Mouse (Mus musculus) adrenal gland, adult 10 weeks (tissue): ENCODE data around the gene Olfr1501. TPM values are rescaled to one million over a fixed set of nuclear protein-coding genes. Genes with fewer than 3 reads are reported as not detected.

Experiments
- polyA plus RNA-seq: library from polyadenylated mRNA; stranded (reverse); fragments of 350-450 nt; fragmentation: Illumina TruSeq; extraction: RNeasy Lipid Tissue Mini Kit (QIAGEN cat#74804); gene quantifications from one replicate; pipeline ENCODE4 v1.2.3, GENCODE M21; 2014; ENCODE audit warnings: low read depth, low replicate concordance

Olfr1501 gene
- not detected for polyA plus RNA-seq

GRCm38 (mm10) chr19:13850592-13850991, at the start of gene Olfr1501:
Gene Olfr1501 (minus strand): TSS chr19:13850692.

GRCm38 (mm10) chr19:13897828-13898227, 47.3 kb upstream of the Olfr1501 start, which contains the start of gene Olfr1504:
Gene Olfr1504 (minus strand): TSS chr19:13897928.

GRCm38 (mm10) chr19:13861495-13861894, 11.0 kb upstream of the Olfr1501 start, which contains the start of gene Olfr1502:
Gene Olfr1502 (plus strand): TSS chr19:13861795.

GRCm38 (mm10) chr19:13830388-13830787, 20.1 kb downstream of the Olfr1501 start, which contains the start of gene Olfr1500:
Gene Olfr1500 (minus strand): TSS chr19:13830488.

GRCm38 (mm10) chr19:13819347-13819746, 31.1 kb downstream of the Olfr1501 start, which contains the start of gene Olfr1499:
Gene Olfr1499 (minus strand): TSS chr19:13819447.

GRCm38 (mm10) chr19:13798102-13798501, 52.4 kb downstream of the Olfr1501 start, which contains the start of gene Olfr1497:
Gene Olfr1497 (minus strand): TSS chr19:13798202.

Other genes with a start within 250 kb of the Olfr1501 start
- gene Olfr1487, start 233.3 kb downstream of the Olfr1501 start, polyA plus RNA-seq, result not detected
- not detected for gene Olfr1489, start 219.1 kb downstream of the Olfr1501 start, polyA plus RNA-seq
- gene Olfr1490, start 199.6 kb downstream of the Olfr1501 start, polyA plus RNA-seq, result not detected
- gene Olfr1491, start 153.4 kb downstream of the Olfr1501 start, polyA plus RNA-seq, result not detected
- gene Olfr1493-ps1, start 127.4 kb downstream of the Olfr1501 start, polyA plus RNA-seq, result not detected
- gene Olfr1494, start 111.0 kb downstream of the Olfr1501 start, polyA plus RNA-seq, result not detected
- gene Olfr1495, start 86.1 kb downstream of the Olfr1501 start, polyA plus RNA-seq, result not detected
- gene Olfr1496, start 72.8 kb downstream of the Olfr1501 start, polyA plus RNA-seq, result not detected
- not detected for gene Olfr1497, start 52.5 kb downstream of the Olfr1501 start, polyA plus RNA-seq
- not detected for gene Olfr1499, start 31.2 kb downstream of the Olfr1501 start, polyA plus RNA-seq
- gene Olfr1500, start 20.2 kb downstream of the Olfr1501 start, polyA plus RNA-seq, result not detected
- gene Olfr1502, start 11.1 kb upstream of the Olfr1501 start, polyA plus RNA-seq, result not detected
- gene Olfr1504, start 47.2 kb upstream of the Olfr1501 start, polyA plus RNA-seq, result not detected
- not detected for gene Olfr1505, start 62.8 kb upstream of the Olfr1501 start, polyA plus RNA-seq